Mouse (Mus musculus): Measurements from ENCODE around the gene Arid4b.
"Not testable (repeated sequence)": the region's sequence is repeated elsewhere in the genome, so short reads cannot be mapped to it uniquely, and the experiment has no call there.

Arid4b gene

GRCm38 (mm10) chr13:14063013-14063941 lies at the start of gene Arid4b, which contains the start of gene Ggps1:
Gene Arid4b, plus strand, starts transcription at chr13:14063232.
Gene Ggps1, minus strand, starts transcription at chr13:14063488.
- peak; percentile 97 for DNase-seq

GRCm38 (mm10) chr13:14014001-14014400 lies 49.0 kb upstream of the Arid4b start:
- no peak for DNase-seq

GRCm38 (mm10) chr13:14014540-14014939 lies 48.5 kb upstream of the Arid4b start:
- DNase-seq = no peak

GRCm38 (mm10) chr13:14015609-14016008 lies 47.4 kb upstream of the Arid4b start:
- DNase-seq = no peak

GRCm38 (mm10) chr13:14018283-14018682 lies 44.7 kb upstream of the Arid4b start:
- DNase-seq = no peak

GRCm38 (mm10) chr13:14018852-14019251 lies 44.2 kb upstream of the Arid4b start:
- no peak for DNase-seq

- not testable (repeated sequence) for DNase-seq
Measured at GRCm38 (mm10) chr13:14021417-14021816, 41.6 kb upstream of the Arid4b start.

GRCm38 (mm10) chr13:14025554-14025953 lies 37.5 kb upstream of the Arid4b start:
- DNase-seq = no peak

- no peak for DNase-seq
Measured at GRCm38 (mm10) chr13:14026154-14026820, 36.7 kb upstream of the Arid4b start.

- DNase-seq = no peak
Measured at GRCm38 (mm10) chr13:14033309-14034072, 29.5 kb upstream of the Arid4b start.

- no peak for DNase-seq
Measured at GRCm38 (mm10) chr13:14034073-14034348, 29.0 kb upstream of the Arid4b start.

GRCm38 (mm10) chr13:14035352-14035751 lies 27.7 kb upstream of the Arid4b start:
- not testable (repeated sequence) for DNase-seq

- no peak for DNase-seq
Measured at GRCm38 (mm10) chr13:14035875-14036630, 27.0 kb upstream of the Arid4b start.

- no peak for DNase-seq
Measured at GRCm38 (mm10) chr13:14038911-14039291, 24.1 kb upstream of the Arid4b start.

- DNase-seq = peak; percentile 94
Measured at GRCm38 (mm10) chr13:14039292-14039965, 23.6 kb upstream of the Arid4b start, which contains the start of gene Tbce. Gene Tbce, minus strand, starts transcription at chr13:14039638.

GRCm38 (mm10) chr13:14040186-14040585 lies 22.8 kb upstream of the Arid4b start:
- DNase-seq = no peak

GRCm38 (mm10) chr13:14043851-14044250 lies 19.2 kb upstream of the Arid4b start:
- DNase-seq = no peak

- DNase-seq = no peak
Measured at GRCm38 (mm10) chr13:14044521-14044920, 18.5 kb upstream of the Arid4b start.

- no peak for DNase-seq
Measured at GRCm38 (mm10) chr13:14049878-14050277, 13.2 kb upstream of the Arid4b start.

GRCm38 (mm10) chr13:14056801-14057200 lies 6.2 kb upstream of the Arid4b start:
- DNase-seq = no peak

- DNase-seq = no peak
Measured at GRCm38 (mm10) chr13:14059582-14059981, 3.5 kb upstream of the Arid4b start.

All from kidney, postnatal 10 days (tissue).